Mouse (Mus musculus) ES-Bruce4 (cell line): ENCODE data around the gene Rpp30. TPM values are rescaled to one million over a fixed set of nuclear protein-coding genes. Genes with fewer than 3 reads are reported as not detected.

Experiments
- H3K27ac ChIP-seq: 2 replicates; pipeline ENCODE4 v1.5.1; 2012; ENCODE audit warnings: low read length, inconsistent platforms; ENCODE audit not compliant: insufficient read depth
- H3K27me3 ChIP-seq: 2 replicates; pipeline ENCODE4 v1.6.1; 2012; ENCODE audit warnings: mild to moderate bottlenecking, low read length, inconsistent platforms; ENCODE audit not compliant: control insufficient read depth, poor library complexity, insufficient read depth, severe bottlenecking
- H3K36me3 ChIP-seq: 2 replicates; pipeline ENCODE4 v1.6.1; 2012; ENCODE audit warnings: inconsistent platforms, mild to moderate bottlenecking, low read length, moderate library complexity; ENCODE audit not compliant: control insufficient read depth, poor library complexity, insufficient read depth, severe bottlenecking
- H3K4me1 ChIP-seq: one replicate; pipeline ENCODE4 v1.8.1; 2011; ENCODE audit warnings: low read length; ENCODE audit not compliant: control insufficient read depth, insufficient read depth
- H3K4me3 ChIP-seq: 2 replicates; pipeline ENCODE4 v1.5.1; 2011; ENCODE audit warnings: low read depth, mild to moderate bottlenecking, low read length
- H3K9ac ChIP-seq: 2 replicates; pipeline ENCODE4 v1.6.1; 2012; ENCODE audit warnings: low read depth, mild to moderate bottlenecking, inconsistent platforms; ENCODE audit not compliant: poor library complexity, severe bottlenecking
- H3K9me3 ChIP-seq: replicated peaks from 2 replicates; pipeline ENCODE4 v1.6.1; 2012; ENCODE audit warnings: mild to moderate bottlenecking, low read length, inconsistent platforms; ENCODE audit not compliant: control insufficient read depth, poor library complexity, insufficient read depth, severe bottlenecking
- CTCF ChIP-seq: IDR thresholded peaks from one replicate; pipeline ENCODE4 v1.8.1; 2011; ENCODE audit warnings: low read depth, low read length
- EP300 ChIP-seq: IDR thresholded peaks from 2 replicates; pipeline ENCODE4 v1.6.1; 2011; ENCODE audit warnings: low read depth, low read length; ENCODE audit not compliant: insufficient read depth
- POLR2A ChIP-seq: IDR thresholded peaks from one replicate; pipeline ENCODE4 v1.8.1; 2011; ENCODE audit warnings: low read length; ENCODE audit not compliant: insufficient read depth
- polyA plus RNA-seq: library from polyadenylated mRNA; stranded (reverse); fragments of >200 nt; gene quantifications from 2 replicates; pipeline ENCODE4 v1.2.4, GENCODE M21; 2011; ENCODE audit warnings: low read depth; ENCODE audit not compliant: missing spikeins, insufficient read depth, insufficient read length

Gene Rpp30
- polyA plus RNA-seq, 1 experiment = 73.9 TPM

DNA sequence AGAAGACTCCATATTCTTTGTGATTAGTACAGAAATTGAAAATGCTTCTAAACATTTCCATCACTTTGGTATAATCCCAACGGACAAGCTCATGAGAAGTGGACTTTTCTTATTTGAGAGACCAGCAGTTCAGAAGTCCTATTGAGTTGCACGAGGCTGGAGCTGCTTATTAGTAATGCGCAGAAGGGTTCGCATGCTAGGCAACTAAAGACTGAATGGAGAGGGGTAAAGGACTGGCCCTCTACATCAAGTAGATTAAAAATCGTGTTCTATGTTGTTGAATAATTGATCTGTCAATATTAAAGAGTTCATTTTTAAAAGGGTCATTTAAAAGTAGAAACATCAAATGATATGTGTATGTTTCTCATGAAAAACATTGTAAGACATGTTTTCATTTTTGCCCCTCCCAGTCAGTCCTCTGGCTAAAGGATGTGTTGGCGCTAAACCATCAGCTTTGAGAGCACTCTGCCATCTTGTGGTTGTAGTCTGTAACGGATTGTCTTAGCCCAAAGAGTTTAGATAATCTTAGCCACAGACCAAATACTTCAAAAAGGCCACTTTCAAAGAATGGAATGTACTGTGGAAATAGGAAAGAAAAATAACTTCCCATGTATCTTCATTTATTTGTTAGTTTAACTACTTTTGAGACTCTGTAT is 782 bp upstream of the Rpp30 start:
- H3K4me1 ChIP-seq = no peaks in the 10 kb centered on the region
- H3K36me3 ChIP-seq = no peaks in the 10 kb centered on the region; the same call in none of the 2 replicates
- H3K27me3 ChIP-seq = no peaks in the 10 kb centered on the region; the same call in 1 of the 2 replicates
- H3K9ac ChIP-seq = 0 out of 2 replicates have a peak overlapping the region, but pooled peaks have one; percentile 16
- no peaks in the 10 kb centered on the region for H3K9me3 ChIP-seq
- TF ChIP-seq CTCF (no peak), EP300 (no peak)
- H3K27ac ChIP-seq = no peak overlapping the region
- H3K4me3 ChIP-seq = no peak overlapping the region; the same call in 1 of the 2 replicates

DNA sequence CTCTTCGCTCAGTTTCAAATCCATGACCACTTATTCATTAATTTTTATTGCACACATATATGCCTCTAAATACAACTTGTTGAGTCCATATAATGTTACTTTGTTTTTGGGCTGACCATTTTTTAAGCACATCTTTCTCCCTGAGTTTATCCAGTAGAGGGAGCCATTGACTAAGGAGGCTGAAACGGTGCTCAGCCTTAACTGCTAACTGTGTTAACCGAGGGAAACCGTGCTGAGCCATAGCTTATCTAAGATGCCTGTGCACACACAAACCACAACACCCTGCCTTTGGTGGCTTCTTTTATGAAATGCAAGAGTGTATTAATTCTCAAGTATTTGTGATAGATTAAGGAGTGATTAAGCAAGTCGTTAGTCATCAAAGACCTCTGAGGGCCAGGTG is 7.3 kb downstream of the Rpp30 start:
- TF ChIP-seq CTCF (peak; percentile 26), POLR2A (no peak), EP300 (no peak)
- H3K4me3 ChIP-seq = no peak overlapping the region
- no peak overlapping the region for H3K9ac ChIP-seq
- no peaks in the 10 kb centered on the region for H3K9me3 ChIP-seq
- H3K27me3 ChIP-seq = no peaks in the 10 kb centered on the region
- H3K36me3 ChIP-seq = peaks cover 16% of the 10 kb centered on the region
- H3K27ac ChIP-seq = no peak overlapping the region
- H3K4me1 ChIP-seq = no peaks in the 10 kb centered on the region

DNA sequence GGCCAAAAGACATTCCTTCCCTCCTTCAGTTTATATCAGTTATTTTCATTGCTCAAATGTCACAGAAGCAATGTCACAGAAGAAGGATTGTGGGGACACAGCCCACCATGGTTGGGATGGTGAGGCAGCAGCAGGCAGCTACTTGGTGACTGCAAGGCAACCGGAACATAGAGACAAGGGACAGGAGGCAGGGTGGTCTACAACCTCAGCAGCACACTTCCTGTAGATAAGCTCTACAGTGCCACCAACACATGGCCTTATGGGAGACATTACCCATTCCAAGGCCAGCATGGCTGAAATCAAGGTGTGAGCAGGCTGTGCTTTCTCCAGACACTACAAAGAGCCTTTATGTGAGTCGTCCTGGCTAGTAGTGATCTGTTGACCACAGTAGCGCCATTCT is 13.7 kb downstream of the Rpp30 start:
- Histone ChIP-seq H3K27me3 (no peaks in the 10 kb centered on the region), H3K4me3 (no peak overlapping the region), H3K27ac (no peak overlapping the region), H3K36me3 (peaks cover 9% of the 10 kb centered on the region), H3K4me1 (no peaks in the 10 kb centered on the region), H3K9me3 (no peaks in the 10 kb centered on the region), H3K9ac (no peak overlapping the region)
- TF ChIP-seq CTCF (no peak), POLR2A (no peak), EP300 (no peak)

DNA sequence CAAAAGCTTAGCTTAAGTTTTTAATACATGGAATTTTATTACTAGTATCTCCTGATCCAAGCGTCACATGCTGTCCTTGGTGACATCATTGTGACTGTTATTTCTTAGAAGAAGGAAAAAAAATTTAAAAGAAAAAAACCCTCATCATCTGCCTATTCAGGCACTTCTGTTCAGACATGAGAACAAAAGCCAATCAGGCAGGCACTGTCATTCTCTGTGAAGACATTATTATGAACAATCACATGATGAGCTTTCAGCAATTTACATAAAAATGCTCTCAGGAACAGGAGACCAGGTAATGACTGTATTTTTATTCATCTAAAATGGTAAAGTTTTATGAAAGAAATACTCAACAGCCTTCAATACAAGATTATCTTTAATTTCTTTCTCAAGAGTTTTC is 14.7 kb downstream of the Rpp30 start:
- no peak overlapping the region for H3K27ac ChIP-seq
- no peak for TF ChIP-seq CTCF
- TF ChIP-seq EP300 = no peak
- no peak for TF ChIP-seq POLR2A
- H3K27me3 ChIP-seq = no peaks in the 10 kb centered on the region
- no peak overlapping the region for H3K9ac ChIP-seq
- no peaks in the 10 kb centered on the region for H3K9me3 ChIP-seq
- H3K36me3 ChIP-seq = peaks cover 8% of the 10 kb centered on the region
- no peak overlapping the region for H3K4me3 ChIP-seq
- no peaks in the 10 kb centered on the region for H3K4me1 ChIP-seq

DNA sequence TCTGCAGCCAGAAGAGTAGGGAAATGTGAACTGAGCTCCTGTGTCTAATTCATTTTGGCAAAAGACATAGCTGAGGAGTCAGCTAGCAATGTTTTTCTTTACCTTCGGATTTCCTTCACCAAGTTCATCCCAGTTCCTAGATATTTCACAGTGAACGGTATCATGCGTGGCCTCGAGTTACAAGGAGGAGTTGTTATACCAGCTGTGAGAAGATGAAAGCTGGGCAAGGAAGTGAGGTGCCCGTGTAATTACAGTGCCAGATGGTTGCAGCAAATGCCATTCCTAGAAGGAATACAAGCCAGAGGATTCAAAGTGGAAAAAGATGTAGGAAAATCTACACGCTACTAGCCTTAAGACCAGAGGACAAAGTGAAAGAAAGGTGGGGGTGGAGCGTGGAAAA is 15.4 kb downstream of the Rpp30 start:
- Histone ChIP-seq H3K4me3 (no peak overlapping the region), H3K36me3 (peaks cover 4% of the 10 kb centered on the region; the same call in 1 of the 2 replicates), H3K9me3 (no peaks in the 10 kb centered on the region), H3K27ac (no peak overlapping the region), H3K27me3 (no peaks in the 10 kb centered on the region), H3K9ac (no peak overlapping the region), H3K4me1 (no peaks in the 10 kb centered on the region)
- no peak for TF ChIP-seq EP300
- TF ChIP-seq CTCF = no peak
- TF ChIP-seq POLR2A = no peak

DNA sequence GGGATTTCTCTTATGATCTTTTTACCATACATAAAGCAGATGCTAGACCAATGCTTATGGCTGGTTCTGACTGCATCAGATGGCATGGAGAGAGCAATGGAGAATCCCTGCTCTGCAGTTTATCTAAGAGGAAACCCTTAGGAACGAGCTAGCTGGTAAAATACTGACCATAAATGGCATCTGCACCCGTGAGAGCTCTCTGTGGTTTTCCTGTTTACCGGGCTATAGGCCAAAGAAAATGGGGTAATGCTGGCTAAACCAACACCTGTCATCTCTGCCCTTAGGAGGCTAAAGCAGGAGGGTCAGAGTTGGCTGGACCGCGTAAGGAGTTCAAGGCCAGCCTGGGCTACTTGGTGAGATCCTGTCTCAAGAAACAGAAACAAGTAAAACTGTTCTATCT is 20.4 kb downstream of the Rpp30 start:
- no peak overlapping the region for H3K9ac ChIP-seq
- H3K27me3 ChIP-seq = no peaks in the 10 kb centered on the region
- H3K9me3 ChIP-seq = no peaks in the 10 kb centered on the region
- no peaks in the 10 kb centered on the region for H3K4me1 ChIP-seq
- no peak overlapping the region for H3K27ac ChIP-seq
- TF ChIP-seq CTCF (no peak), EP300 (no peak), POLR2A (no peak)
- peaks cover 8% of the 10 kb centered on the region for H3K36me3 ChIP-seq
- H3K4me3 ChIP-seq = no peak overlapping the region
